Comparison of ENCODE assay signal across 15 mouse cellular contexts in the genomic region with DNA sequence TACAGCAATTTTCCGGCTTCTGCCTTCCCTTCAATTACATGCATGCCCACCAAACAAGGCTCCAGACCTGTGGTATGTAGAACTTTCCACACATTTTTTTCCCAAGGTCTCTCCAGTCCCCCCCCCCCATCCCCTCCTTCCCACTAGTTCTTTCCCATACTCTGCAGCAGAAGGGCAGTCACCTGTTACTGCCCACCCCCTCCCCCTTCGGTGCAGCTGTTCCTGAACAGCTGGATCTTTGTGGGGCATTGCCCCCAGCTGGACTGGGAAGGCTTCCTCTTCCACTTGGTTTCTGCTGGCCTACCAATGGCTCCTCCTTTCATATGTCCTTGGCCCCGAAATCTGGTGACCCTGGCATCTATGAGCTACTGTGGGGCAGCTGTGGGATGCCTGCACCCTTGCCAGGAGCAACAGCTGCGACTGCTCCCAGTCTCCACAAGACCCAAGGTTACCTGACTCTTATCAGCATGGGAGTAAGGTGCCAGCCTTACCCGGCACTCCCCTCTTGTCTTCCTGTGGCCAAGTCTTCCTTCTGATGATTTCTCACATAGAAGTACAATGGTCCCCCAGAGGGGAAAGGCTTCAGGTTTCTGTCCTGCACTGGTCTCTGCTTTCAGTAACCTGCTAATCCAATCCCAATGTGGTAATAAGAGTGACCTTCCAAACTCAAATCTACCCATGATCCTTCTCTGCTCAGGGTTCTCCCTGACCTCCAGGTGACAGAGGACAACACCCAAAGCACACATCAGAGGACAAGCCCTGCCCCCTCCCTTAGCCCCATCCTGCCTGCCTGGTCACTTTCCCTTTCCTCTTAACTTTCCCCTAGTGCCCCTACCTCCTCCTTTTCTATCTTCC. TPM values are rescaled to one million over a fixed set of nuclear protein-coding genes. Genes with fewer than 3 reads are reported as not detected.
DNase-seq lines count a peak whose midpoint lies in the region; ATAC-seq and TF ChIP-seq lines count a peak whose summit lies in the region.
"Had no signal": no experiment of that assay in that cellular context is flagged by ENCODE, and none has a peak within 500 bp of the region (broad histone marks: within the 10 kb centered on the region; RNA-seq: fewer than 3 reads in every experiment).

No protein-coding gene starts in this region.

- H3ac ChIP-seq in myocyte (ENCODE audit: control insufficient read depth, insufficient read length): no peak overlapping the region

- H3K27ac ChIP-seq in heart, embryonic 11.5 days (ENCODE audit: low read depth, low read length): no peak overlapping the region; the same call in 1 of the 2 replicates
- no peak overlapping the region for H3K27ac ChIP-seq in liver, embryonic 12.5 days
- H3K27ac ChIP-seq in cerebellum, adult 2 months (ENCODE audit: insufficient read depth, low read length): no peak overlapping the region
- H3K27ac ChIP-seq: forebrain, embryonic 15.5 days; midbrain, embryonic 13.5 days; neural tube, embryonic 13.5 days had no signal

- no peaks in the 10 kb centered on the region for H3K9me3 ChIP-seq in heart, embryonic 11.5 days (replicated peaks; ENCODE audit: control insufficient read depth, low read length)
- no peaks in the 10 kb centered on the region for H3K9me3 ChIP-seq in liver, embryonic 12.5 days (replicated peaks)
- H3K9me3 ChIP-seq: forebrain, embryonic 15.5 days; midbrain, embryonic 13.5 days; neural tube, embryonic 13.5 days had no signal

- no peak for TF ChIP-seq CTCF in cerebellum, adult 2 months (IDR thresholded peaks at IDR 0.05; ENCODE audit: borderline replicate concordance, insufficient read depth, low read depth, low read length)

- WGBS in heart, embryonic 11.5 days (ENCODE audit: insufficient replicate concordance): 72% methylated on average over 5 of the region's 5 CpGs
- 54% methylated on average over 5 of the region's 5 CpGs for WGBS in liver, embryonic 12.5 days (ENCODE audit: insufficient replicate concordance)
- WGBS in cerebellum, adult 2 months: 52% methylated on average over 5 of the region's 5 CpGs

- H3K4me3 ChIP-seq in heart, embryonic 11.5 days (ENCODE audit: low read depth, low read length): no peak overlapping the region
- no peak overlapping the region for H3K4me3 ChIP-seq in liver, embryonic 12.5 days
- H3K4me3 ChIP-seq in myocyte: peak overlapping the region; percentile 9
- no peak overlapping the region for H3K4me3 ChIP-seq in cerebellum, adult 2 months (replicated peaks; ENCODE audit: insufficient read depth, low read depth, low read length)
- H3K4me3 ChIP-seq: forebrain, embryonic 15.5 days; midbrain, embryonic 13.5 days; neural tube, embryonic 13.5 days had no signal

- no peaks in the 10 kb centered on the region for H3K36me3 ChIP-seq in heart, embryonic 11.5 days (ENCODE audit: control insufficient read depth, insufficient read depth, low read length)
- no peaks in the 10 kb centered on the region for H3K36me3 ChIP-seq in liver, embryonic 12.5 days
- H3K36me3 ChIP-seq in myocyte (ENCODE audit: control insufficient read depth, insufficient read depth): no peaks in the 10 kb centered on the region
- H3K36me3 ChIP-seq: forebrain, embryonic 15.5 days; midbrain, embryonic 13.5 days; neural tube, embryonic 13.5 days had no signal

- H3K27me3 ChIP-seq in heart, embryonic 11.5 days (ENCODE audit: control insufficient read depth, insufficient read depth, low read length): no peaks in the 10 kb centered on the region
- peaks cover 39% of the 10 kb centered on the region for H3K27me3 ChIP-seq in liver, embryonic 12.5 days (replicated peaks)
- no peaks in the 10 kb centered on the region for H3K27me3 ChIP-seq in myocyte (ENCODE audit: control insufficient read depth, insufficient read depth, insufficient read length)
- H3K27me3 ChIP-seq in cerebellum, adult 2 months (ENCODE audit: control insufficient read depth, insufficient read depth, low read length): no peaks in the 10 kb centered on the region
- H3K27me3 ChIP-seq: forebrain, embryonic 15.5 days; midbrain, embryonic 13.5 days; neural tube, embryonic 13.5 days had no signal

- intact Hi-C loops in heart, postnatal 36 days (cut with DNase I): no loop called here

- no peak for TF ChIP-seq POLR2A in myocyte (IDR thresholded peaks at IDR 0.05; ENCODE audit: insufficient read length, low read depth)
- TF ChIP-seq POLR2A in cerebellum, adult 2 months (IDR thresholded peaks at IDR 0.05; ENCODE audit: borderline replicate concordance, insufficient read depth, low read length): no peak

- no peaks in the 10 kb centered on the region for H3K79me2 ChIP-seq in myocyte (ENCODE audit: control insufficient read depth, insufficient read depth)

- ATAC-seq in heart, embryonic 11.5 days (replicated peaks; ENCODE audit: insufficient number of reproducible peaks, low FRiP score, low TSS enrichment): no peak
- 0 out of 2 replicates have a peak, but pooled peaks have one; percentile 40 for ATAC-seq in liver, embryonic 12.5 days
- ATAC-seq in erythroid progenitor cell, adult 5-6 weeks (replicated peaks; ENCODE audit: low FRiP score, poor library complexity, severe bottlenecking): no peak
- ATAC-seq: forebrain, embryonic 15.5 days; midbrain, embryonic 13.5 days had no signal

- peaks cover 17% of the 10 kb centered on the region for H3K4me1 ChIP-seq in heart, embryonic 11.5 days (ENCODE audit: control insufficient read depth, insufficient read depth, low read length)
- peaks cover 9% of the 10 kb centered on the region for H3K4me1 ChIP-seq in liver, embryonic 12.5 days
- no peaks in the 10 kb centered on the region for H3K4me1 ChIP-seq in cerebellum, adult 2 months (ENCODE audit: control insufficient read depth, insufficient read depth, low read length)
- H3K4me1 ChIP-seq: forebrain, embryonic 15.5 days; midbrain, embryonic 13.5 days; neural tube, embryonic 13.5 days had no signal

- peak overlapping the region; percentile 1; the same call in 1 of the 2 replicates for H3K9ac ChIP-seq in heart, embryonic 11.5 days (ENCODE audit: low read depth, low read length)
- no peak overlapping the region for H3K9ac ChIP-seq in liver, embryonic 12.5 days
- H3K9ac ChIP-seq: forebrain, embryonic 15.5 days; midbrain, embryonic 13.5 days; neural tube, embryonic 13.5 days had no signal

- no peak overlapping the region for H3K4me2 ChIP-seq in heart, embryonic 11.5 days
- no peak overlapping the region for H3K4me2 ChIP-seq in liver, embryonic 12.5 days
- peak overlapping the region; percentile 72 for H3K4me2 ChIP-seq in myocyte (ENCODE audit: low read depth)
- H3K4me2 ChIP-seq: forebrain, embryonic 15.5 days; midbrain, embryonic 13.5 days; neural tube, embryonic 13.5 days had no signal

- DNase-seq in heart, postnatal 36 days: no peak
- no peak for DNase-seq in liver
- DNase-seq in adrenal gland, postnatal 36 days: peak; percentile 78 to 79
- no peak for DNase-seq in cerebellum, adult 2 months
- DNase-seq: B cell, adult 2 months; cerebellum, adult 11-12 months; kidney, adult 9 months; thymus, adult 18-20 months had no signal

RNA-seq across cellular contexts. Expression of gene Dag1, which starts 10.9 kb away (rescaled TPM):
- 115 and 149 TPM in 2 replicates for polyA plus RNA-seq in heart, embryonic 11.5 days (2014; fragmentation: Nextera tagmentation; extraction: Ambion mirVana)
- total RNA-seq in heart, postnatal 36 days (2021): 100 to 1,000 TPM; 320 to 353 TPM
- polyA plus RNA-seq in liver, embryonic 12.5 days (2016; fragmentation: Nextera tagmentation; extraction: Ambion mirVana): 20.7 and 22.1 TPM in 2 replicates
- total RNA-seq in adrenal gland, postnatal 36 days (2021): 100 to 1,000 TPM; 142 to 144 TPM
- 195 TPM for polyA plus RNA-seq in myocyte (2012; fragmentation: generic; extraction: Trizol)
- polyA plus RNA-seq in cerebellum, adult 2 months (2012; rRNA removed): 33.8 and 38.6 TPM in 2 replicates
- 11.2 and 14.3 TPM in 2 replicates for total RNA-seq in erythroid progenitor cell, adult 5-6 weeks (2015; ENCODE audit: low replicate concordance)
- 5.4 and 6.3 TPM in 2 replicates for total RNA-seq in erythroid progenitor cell, adult 5-6 weeks (2017; ENCODE audit: low replicate concordance)

RNA-seq across cellular contexts. Expression of gene Nicn1, which starts 15.5 kb away (rescaled TPM):
- polyA plus RNA-seq in heart, embryonic 11.5 days (2014; fragmentation: Nextera tagmentation; extraction: Ambion mirVana): 25.1 and 26.0 TPM in 2 replicates
- 10 to 100 TPM; 21.3 to 21.5 TPM for total RNA-seq in heart, postnatal 36 days (2021)
- 5.8 and 7.9 TPM in 2 replicates for polyA plus RNA-seq in liver, embryonic 12.5 days (2016; fragmentation: Nextera tagmentation; extraction: Ambion mirVana)
- total RNA-seq in adrenal gland, postnatal 36 days (2021): 10 to 100 TPM; 17.1 TPM
- 37.9 TPM for polyA plus RNA-seq in myocyte (2012; fragmentation: generic; extraction: Trizol)
- 94.1 and 97.5 TPM in 2 replicates for polyA plus RNA-seq in cerebellum, adult 2 months (2012; rRNA removed)
- not detected in 2 replicates for total RNA-seq in erythroid progenitor cell, adult 5-6 weeks (2015; ENCODE audit: low replicate concordance)
- total RNA-seq in erythroid progenitor cell, adult 5-6 weeks (2017; ENCODE audit: low replicate concordance): 0.64 and 0.91 TPM in 2 replicates

RNA-seq across cellular contexts. Expression of gene Amt, which starts 21.9 kb away (rescaled TPM):
- polyA plus RNA-seq in heart, embryonic 11.5 days (2014; fragmentation: Nextera tagmentation; extraction: Ambion mirVana): 12.9 and 15.3 TPM in 2 replicates
- total RNA-seq in heart, postnatal 36 days (2021): 1 to 10 TPM; 4.0 to 5.2 TPM
- 10.9 and 12.9 TPM in 2 replicates for polyA plus RNA-seq in liver, embryonic 12.5 days (2016; fragmentation: Nextera tagmentation; extraction: Ambion mirVana)
- 1 to 10 TPM; 2.7 to 4.4 TPM for total RNA-seq in adrenal gland, postnatal 36 days (2021)
- 2.1 TPM for polyA plus RNA-seq in myocyte (2012; fragmentation: generic; extraction: Trizol)
- 63.2 and 64.2 TPM in 2 replicates for polyA plus RNA-seq in cerebellum, adult 2 months (2012; rRNA removed)
- total RNA-seq in erythroid progenitor cell, adult 5-6 weeks (2015; ENCODE audit: low replicate concordance): not detected in 2 replicates
- total RNA-seq in erythroid progenitor cell, adult 5-6 weeks (2017; ENCODE audit: low replicate concordance): not detected in 2 replicates

RNA-seq across cellular contexts. Expression of gene Rhoa, which starts 31.2 kb away (rescaled TPM):
- 252 and 277 TPM in 2 replicates for polyA plus RNA-seq in heart, embryonic 11.5 days (2014; fragmentation: Nextera tagmentation; extraction: Ambion mirVana)
- total RNA-seq in heart, postnatal 36 days (2021): 100 to 1,000 TPM; 237 to 241 TPM
- polyA plus RNA-seq in liver, embryonic 12.5 days (2016; fragmentation: Nextera tagmentation; extraction: Ambion mirVana): 249 and 259 TPM in 2 replicates
- 100 to 1,000 TPM; 363 to 383 TPM for total RNA-seq in adrenal gland, postnatal 36 days (2021)
- polyA plus RNA-seq in myocyte (2012; fragmentation: generic; extraction: Trizol): 306 TPM
- 198 and 201 TPM in 2 replicates for polyA plus RNA-seq in cerebellum, adult 2 months (2012; rRNA removed)
- 157 and 175 TPM in 2 replicates for total RNA-seq in erythroid progenitor cell, adult 5-6 weeks (2015; ENCODE audit: low replicate concordance)
- 253 and 313 TPM in 2 replicates for total RNA-seq in erythroid progenitor cell, adult 5-6 weeks (2017; ENCODE audit: low replicate concordance)

RNA-seq across cellular contexts. Expression of gene Tcta, which starts 31.3 kb away (rescaled TPM):
- 28.5 and 34.7 TPM in 2 replicates for polyA plus RNA-seq in heart, embryonic 11.5 days (2014; fragmentation: Nextera tagmentation; extraction: Ambion mirVana)
- total RNA-seq in heart, postnatal 36 days (2021): 10 to 100 TPM; 59.3 to 62.3 TPM
- polyA plus RNA-seq in liver, embryonic 12.5 days (2016; fragmentation: Nextera tagmentation; extraction: Ambion mirVana): 13.4 TPM in 2 replicates
- total RNA-seq in adrenal gland, postnatal 36 days (2021): 10 to 100 TPM; 38.8 to 48.3 TPM
- polyA plus RNA-seq in myocyte (2012; fragmentation: generic; extraction: Trizol): 29.8 TPM
- 55.2 and 58.9 TPM in 2 replicates for polyA plus RNA-seq in cerebellum, adult 2 months (2012; rRNA removed)
- total RNA-seq in erythroid progenitor cell, adult 5-6 weeks (2015; ENCODE audit: low replicate concordance): 5.9 and 11.5 TPM in 2 replicates
- total RNA-seq in erythroid progenitor cell, adult 5-6 weeks (2017; ENCODE audit: low replicate concordance): 2.3 and 2.4 TPM in 2 replicates

Comparison
In these comparisons a context has a peak if more than half of its experiments do, and no peak if none do; other contexts are left out.
1. DNase-seq: peak in adrenal gland, postnatal 36 days (2 of 2); none in heart, postnatal 36 days (0 of 2), liver (single experiment) and cerebellum, adult 2 months (0 of 2).